Mouse (Mus musculus): ENCODE results near the gene Csrp2. TPM values are rescaled to one million over a fixed set of nuclear protein-coding genes. Genes with fewer than 3 reads are reported as not detected.

Csrp2 gene
- polyA plus RNA-seq (2012) = not detected in 2 replicates

DNA sequence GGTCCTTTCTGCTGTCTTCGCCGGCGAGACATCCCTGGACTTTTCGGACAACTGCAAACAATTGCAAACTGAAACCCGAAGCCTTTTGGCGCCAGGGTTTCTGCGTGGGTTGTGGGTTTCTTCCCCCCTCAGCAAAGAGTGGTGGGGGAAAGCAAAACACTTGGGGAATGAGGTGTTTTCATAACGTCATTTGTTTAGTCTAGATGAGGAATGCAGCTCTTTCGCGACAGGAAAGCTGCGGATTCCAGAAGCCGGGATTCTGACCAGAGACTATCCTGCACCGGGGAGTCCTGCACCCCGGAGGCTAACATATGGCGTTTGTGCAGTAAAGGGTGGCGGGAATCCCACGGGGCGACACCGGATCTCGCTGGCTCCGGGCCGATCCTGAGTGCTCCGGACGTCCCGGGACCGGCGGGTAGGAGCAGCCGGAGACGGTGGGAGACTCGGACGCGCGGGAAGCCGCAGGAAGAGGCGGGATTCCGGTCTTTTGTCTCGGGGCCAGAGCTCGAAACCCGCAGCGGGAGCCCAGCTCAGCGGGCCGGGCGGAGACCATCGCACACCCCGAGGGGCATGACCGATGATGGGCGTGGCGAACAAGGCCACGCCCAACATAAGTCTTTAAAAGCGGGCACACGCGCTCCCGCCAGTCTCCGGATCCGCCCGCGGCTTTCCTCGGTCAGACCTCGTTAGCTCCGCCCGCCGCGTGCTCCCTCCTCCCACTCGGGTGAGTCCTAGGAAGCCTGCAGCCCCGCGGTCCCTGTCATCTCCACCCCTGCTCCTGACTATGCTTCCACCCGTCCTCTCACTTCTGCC is at the start of gene Csrp2:
Gene Csrp2 (plus strand): TSS at position 259 of the 813 bp plus-strand sequence.
- TF ChIP-seq GATA1 (IDR thresholded peaks at IDR 0.05; ENCODE audit: low read length) = no peak

DNA sequence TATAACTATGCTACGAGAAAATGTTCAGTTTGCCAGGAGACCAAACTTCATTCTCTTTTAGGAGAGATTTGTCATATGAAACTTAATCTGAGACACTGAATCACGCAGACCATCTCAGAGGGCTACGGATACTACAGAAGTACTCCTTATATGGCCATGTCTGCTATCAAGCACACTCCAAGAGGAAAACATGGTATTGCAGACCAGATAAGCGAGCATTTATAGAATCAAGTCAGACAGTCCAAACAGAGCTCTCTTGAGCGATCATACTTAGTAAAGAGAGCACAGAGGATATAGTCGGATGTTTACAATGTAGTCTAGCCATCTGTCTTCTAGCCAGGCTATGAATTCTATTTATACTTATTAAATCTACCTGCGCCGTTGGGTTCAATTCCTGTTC is 44.7 kb upstream of the Csrp2 start:
- no peak for TF ChIP-seq GATA1 (IDR thresholded peaks at IDR 0.05; ENCODE audit: low read length)

DNA sequence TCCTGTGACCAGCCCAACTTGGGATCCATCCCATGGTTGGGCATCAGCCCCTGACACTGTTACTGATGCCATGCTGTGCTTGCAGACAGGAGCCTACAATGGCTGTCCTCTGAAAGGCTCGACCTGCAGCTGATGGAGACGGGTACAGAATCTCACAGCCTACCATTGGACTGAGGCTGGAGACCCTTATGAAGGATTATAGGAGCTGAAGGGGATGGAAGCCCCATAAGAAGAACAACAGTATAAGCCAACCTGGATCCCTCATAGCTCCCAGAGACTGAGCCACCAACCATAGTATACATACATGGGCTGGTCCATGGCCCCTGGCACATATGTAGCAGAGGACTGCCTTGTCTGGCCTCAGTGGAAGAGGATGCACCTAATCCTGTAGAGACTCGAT is 42.6 kb upstream of the Csrp2 start:
- TF ChIP-seq GATA1 (IDR thresholded peaks at IDR 0.05; ENCODE audit: low read length) = no peak

DNA sequence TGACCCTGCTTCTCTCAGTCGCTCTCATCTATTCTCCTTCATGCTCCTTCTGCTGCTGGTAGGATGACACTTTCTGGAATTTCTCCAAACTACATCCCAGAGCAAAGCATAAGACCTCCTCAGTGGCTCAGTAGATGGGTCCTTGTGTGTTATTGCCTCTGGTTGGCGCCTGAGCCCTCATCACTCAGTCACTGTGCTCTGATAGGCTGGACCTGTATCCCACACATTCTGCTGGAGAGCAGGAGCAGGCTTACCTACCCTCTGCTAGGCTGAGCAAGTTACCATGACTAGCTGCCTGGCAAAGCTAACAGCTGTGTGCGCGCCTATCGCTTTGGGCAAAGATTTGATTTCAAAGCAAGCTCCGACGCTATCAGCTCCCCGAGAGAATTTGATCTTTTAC is 41.7 kb upstream of the Csrp2 start:
- TF ChIP-seq GATA1 (IDR thresholded peaks at IDR 0.05; ENCODE audit: low read length) = no peak

DNA sequence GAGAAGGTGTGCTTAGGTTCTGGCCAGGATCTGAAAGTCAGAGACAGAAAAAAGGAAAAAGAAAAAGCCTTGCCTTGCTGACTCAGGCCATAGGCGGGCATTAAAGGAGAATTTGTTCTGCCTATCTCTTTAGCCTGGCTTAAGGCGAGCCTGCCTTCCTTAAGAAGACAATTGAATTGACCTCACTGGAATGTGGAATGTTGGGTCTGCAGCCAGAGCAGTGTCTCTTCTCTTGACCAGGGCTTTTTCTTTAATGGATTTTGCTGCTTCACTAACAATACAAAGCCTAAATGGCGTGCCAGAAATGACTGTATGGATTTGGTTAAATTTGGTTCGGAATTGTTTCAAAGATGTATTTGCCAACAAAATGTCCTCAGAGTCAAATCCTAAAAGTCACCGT is 40.9 kb upstream of the Csrp2 start:
- TF ChIP-seq GATA1 (IDR thresholded peaks at IDR 0.05; ENCODE audit: low read length) = no peak

DNA sequence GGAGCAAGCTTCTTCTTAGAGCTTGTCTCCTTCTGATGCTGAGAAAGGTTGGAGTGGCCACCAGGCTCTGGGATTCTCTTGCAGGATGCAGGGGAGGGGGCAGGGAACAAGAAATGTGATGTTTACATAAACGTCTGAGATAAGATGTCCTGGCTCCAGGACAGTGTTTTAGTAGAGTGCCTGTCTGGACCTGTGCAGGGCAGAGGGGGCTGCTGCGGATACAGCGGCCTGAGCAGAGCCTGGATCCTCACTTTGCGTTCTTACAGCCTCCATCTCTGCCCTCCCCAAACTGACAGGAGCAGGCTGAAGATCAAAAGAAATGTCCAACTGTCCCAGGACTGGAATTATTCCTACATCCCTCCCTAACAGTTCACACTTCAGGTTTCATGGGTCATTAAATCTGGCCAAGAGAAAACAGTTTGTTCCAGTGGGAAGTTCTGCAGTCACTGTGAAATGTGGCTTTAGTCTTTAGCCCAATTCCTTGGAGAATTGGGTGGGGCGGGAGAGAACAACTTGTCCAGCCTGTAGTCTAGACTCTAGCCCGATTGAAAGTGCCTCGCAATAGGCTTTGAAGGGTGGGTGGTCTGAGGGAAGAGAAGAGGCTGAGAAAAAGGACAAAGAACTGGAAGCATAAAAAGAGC is 40.0 kb upstream of the Csrp2 start:
- TF ChIP-seq GATA1 (IDR thresholded peaks at IDR 0.05; ENCODE audit: low read length) = no peak

DNA sequence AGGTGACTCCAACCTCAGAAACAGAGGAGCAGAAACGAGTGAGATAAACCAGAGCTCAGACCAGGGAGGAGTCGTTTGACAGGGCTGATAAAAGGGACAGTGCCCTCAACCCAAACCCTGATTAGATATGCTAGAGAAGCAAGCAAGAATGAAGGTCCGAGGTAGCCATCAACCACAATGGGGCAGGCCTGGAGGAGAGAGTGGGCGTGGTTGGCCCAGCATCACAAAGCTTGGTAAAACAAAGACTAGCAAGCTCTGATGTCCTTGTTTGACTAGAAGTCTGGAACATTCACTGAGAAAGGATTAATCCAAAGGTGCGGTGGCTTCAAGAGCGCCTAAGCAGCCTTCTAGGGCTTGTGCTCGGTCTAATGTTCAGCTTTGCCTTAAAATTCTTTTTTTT is 38.2 kb upstream of the Csrp2 start:
- TF ChIP-seq GATA1 (IDR thresholded peaks at IDR 0.05; ENCODE audit: low read length) = no peak

DNA sequence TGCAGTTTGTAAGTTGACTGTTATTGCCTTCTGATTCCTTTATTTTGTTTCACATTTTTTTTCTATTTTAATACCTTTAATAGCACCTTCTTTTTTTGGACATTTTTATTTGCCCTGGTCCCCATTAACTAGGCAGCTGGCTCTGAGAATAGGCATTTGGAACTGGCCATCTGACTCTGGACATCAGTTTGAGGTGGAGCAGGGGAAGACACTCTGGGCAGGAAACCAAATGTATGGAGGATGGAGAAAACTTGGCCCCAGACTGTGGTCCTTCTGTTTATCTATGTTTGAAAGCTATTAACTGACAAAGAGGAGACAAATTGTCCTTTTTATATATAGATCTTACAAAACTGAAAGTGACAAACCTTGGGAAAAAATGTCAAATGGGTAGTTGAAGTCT is 36.9 kb upstream of the Csrp2 start:
- TF ChIP-seq GATA1 (IDR thresholded peaks at IDR 0.05; ENCODE audit: low read length) = no peak

DNA sequence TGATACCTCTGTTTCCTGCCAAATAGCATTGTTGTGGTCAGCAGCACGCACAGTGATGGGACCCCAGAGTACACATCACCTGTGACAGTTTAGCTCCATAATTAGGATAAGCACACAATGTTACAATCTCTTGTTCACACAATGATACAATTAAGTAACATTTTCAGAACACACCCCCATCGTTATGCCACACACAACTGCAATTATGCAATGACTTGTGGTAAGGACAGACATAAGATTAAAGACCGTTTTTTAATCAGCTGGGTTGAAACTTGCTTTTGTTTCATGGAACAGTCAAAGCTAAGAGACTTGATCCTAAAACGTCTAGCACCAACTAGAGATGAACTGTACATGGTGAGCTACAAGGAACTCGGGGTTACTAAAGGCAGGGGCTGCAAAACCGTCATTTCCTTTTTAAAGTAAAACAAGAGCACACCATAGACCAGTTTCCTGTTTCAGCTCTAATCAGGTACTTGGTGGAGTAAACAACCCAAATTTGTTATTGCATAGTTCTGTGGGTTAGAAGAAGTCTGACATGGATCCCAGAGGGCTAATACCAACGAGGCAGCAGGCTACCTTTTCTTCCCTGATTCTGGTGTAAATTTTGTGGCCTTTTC is 28.8 kb upstream of the Csrp2 start:
- TF ChIP-seq GATA1 (IDR thresholded peaks at IDR 0.05; ENCODE audit: low read length) = no peak

DNA sequence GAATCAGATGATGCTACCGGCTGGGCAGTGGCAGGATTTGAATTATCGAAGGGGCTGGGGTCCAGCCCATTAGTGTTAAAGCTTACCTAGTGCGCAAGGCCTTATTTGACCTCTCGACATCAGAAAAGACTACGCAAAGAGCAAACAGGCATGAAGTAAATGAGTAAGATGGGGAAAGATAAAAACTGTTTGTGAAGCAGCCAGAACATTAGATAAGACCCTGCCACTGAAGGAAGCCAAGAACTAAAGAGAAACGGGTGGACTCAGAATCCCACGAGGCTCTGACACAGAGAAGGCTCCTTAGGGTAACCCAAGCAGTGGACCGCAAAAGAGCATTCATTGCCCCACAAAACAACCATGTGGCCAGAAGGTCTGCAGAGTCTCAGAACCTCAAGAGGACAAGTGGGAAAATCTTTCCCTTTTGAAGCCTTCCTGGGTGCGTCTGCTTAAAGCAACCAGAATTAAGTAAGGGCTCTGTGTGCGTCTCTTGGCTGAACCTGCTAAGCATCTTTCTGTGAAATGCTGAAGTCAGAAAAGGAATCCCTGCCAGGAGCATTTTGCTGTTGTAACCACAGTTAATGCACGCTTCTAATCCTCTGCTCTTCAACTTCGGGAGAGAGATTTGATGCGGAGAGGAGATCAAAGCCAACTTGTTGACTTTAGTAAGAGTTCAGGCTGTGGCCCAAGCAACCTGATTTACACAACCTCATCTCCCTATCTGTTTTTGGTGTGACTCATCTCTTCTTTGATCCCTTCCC is 19.7 kb upstream of the Csrp2 start:
- TF ChIP-seq GATA1 (IDR thresholded peaks at IDR 0.05; ENCODE audit: low read length) = no peak

DNA sequence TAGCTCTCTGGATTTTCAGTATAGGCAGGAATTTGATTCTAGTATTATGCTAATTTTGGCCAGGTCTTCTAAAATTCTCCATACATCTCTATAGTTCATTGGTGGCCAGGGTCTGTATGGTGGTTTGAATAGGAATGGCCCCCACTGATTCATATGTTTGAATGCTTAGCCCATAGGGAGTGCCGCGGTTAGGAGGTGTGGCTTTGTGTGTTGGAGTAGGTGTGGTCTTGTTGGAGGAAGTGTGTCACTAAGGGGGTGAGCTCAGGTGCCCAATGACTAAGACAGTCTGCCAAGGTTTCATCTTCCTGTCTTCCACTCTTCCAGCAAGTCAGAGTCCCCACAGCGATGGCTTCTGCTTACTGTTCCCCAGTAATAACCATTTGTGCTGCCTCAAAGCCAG is 15.7 kb upstream of the Csrp2 start:
- no peak for TF ChIP-seq GATA1 (IDR thresholded peaks at IDR 0.05; ENCODE audit: low read length)

DNA sequence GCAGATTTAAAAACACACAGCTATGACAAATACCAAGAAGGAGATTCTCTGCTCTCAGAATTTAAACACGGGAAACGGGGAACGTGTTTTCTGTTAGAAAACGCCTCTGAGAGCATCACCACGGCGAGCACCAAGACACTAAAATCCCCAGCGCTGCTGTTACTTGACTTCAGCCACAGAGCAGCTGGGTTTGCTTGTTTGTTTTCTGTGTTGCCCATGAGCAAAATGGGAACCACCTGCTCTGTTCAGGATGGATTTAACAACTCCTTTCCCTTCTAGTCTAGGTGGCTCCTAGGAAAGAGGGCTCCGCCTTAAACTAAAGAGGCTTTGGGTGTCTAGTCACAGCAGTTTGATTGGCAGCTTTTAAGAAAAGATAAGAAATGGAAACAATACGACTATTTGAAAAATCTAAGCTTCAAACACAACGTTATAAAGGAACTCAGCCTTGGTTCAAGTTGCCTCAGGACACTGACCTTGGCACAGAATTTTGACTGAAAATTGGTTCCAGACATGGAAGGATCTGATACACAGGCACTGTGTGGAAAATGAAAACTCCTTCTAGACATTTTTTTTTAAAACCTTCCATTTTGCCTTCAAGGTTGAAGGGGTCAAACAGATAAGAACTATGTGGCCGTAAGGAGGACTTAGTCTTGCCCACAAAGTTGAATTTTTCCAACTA is 2.8 kb upstream of the Csrp2 start:
- no peak for TF ChIP-seq GATA1 (IDR thresholded peaks at IDR 0.05; ENCODE audit: low read length)

DNA sequence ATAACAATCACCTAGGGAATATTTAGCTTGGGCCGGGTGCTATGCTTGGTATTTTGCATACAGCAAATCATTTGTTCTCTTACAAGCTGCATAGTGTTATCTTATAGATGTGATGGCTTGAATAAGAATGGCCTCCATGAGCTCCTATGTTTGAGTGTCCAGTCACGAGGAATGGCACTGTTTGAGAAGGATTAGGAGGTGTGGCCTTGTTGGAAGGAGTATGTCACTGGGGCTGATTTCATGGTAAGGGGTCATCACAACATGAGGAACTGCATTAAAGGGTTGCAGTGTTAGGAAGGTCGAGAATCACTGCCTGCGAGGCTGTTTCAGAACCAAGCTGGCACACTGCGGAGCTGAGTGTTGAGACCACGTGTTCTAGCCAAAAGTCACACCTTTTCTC is 2.1 kb upstream of the Csrp2 start:
- no peak for TF ChIP-seq GATA1 (IDR thresholded peaks at IDR 0.05; ENCODE audit: low read length)

DNA sequence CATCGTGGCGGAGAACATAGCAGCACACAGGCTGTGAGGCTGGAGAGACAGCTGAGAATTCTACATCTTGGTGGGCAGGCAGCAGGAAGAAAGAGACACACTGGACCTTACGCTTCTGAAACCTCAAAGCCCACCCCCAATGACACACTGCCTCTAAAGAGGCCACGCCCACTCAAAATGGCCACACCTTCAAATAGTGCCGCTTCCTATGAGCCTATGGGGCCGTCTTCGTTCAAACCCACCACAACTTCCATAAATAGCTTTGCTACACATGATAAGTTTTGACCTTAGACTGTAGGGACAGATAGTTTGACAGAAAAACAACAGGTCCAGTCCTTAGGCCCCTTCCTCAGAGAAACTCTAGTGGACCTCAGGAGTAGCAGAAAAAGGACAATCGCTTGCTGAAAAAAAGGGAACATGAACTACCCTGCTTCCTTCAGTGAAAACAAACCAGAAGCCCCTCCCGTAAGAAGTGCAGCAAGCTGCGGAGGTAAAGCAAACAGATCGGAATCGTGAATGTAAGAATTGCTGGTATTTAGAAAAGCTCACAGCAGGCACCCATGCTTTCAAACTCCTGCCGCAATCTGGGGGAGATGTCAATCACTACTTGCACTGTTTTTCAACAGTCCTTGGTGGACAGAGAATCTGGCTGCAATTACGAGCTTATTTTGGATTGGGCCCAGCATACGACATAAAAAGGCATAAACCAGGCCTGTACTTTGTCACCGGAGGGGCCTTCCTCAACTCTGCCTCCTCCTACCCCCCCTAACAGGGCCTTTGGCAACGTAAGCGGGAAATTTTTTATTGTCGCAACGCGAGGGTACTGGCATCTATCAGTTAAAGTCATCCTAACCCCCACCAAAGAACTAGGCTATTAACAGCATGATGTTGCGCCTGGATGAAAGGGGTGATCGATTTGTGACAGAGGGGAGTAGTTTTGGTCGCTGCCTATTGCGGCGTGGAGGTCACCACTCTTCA is 886 bp upstream of the Csrp2 start:
- TF ChIP-seq GATA1 (IDR thresholded peaks at IDR 0.05; ENCODE audit: low read length) = no peak
